Mouse (Mus musculus) kidney, embryonic 14.5 days (tissue): ENCODE measurements at regions not wholly inside any gene's neighbourhood (a gene's known extent, or its start where the extent isn't known, plus 50 kb on each side); places are given as distances from the start of the nearest gene placed in this dataset.

Experiments
- ATAC-seq: fragments of 200-750 bp; cut with Nextera tagmentation; 2 replicates; pipeline ENCODE4 v1.8.0; 2017; ENCODE audit warnings: moderate number of reproducible peaks, mild to moderate bottlenecking, moderate TSS enrichment, moderate library complexity; ENCODE audit not compliant: low FRiP score, low TSS enrichment
- H3K27ac ChIP-seq: fragments of 300-500 bp; sonication (generic); 2 replicates; pipeline ENCODE4 v1.5.1; 2014; ENCODE audit warnings: low read depth, mild to moderate bottlenecking, low read length, moderate library complexity, mixed read lengths
- H3K27me3 ChIP-seq: fragments of 300-500 bp; sonication (generic); 2 replicates; pipeline ENCODE4 v1.6.1; 2014; ENCODE audit warnings: mild to moderate bottlenecking, low read length; ENCODE audit not compliant: control insufficient read depth, insufficient read depth
- H3K36me3 ChIP-seq: fragments of 300-500 bp; sonication (generic); 2 replicates; pipeline ENCODE4 v1.6.1; 2014; ENCODE audit warnings: low read length, mixed read lengths; ENCODE audit not compliant: control insufficient read depth, insufficient read depth
- H3K4me1 ChIP-seq: fragments of 300-500 bp; sonication (generic); 2 replicates; pipeline ENCODE4 v1.6.1; 2014; ENCODE audit warnings: low read length, mixed read lengths; ENCODE audit not compliant: control insufficient read depth, insufficient read depth
- H3K4me2 ChIP-seq: fragments of 300-500 bp; sonication (generic); replicated peaks from 2 replicates; pipeline ENCODE4 v1.6.1; 2014; ENCODE audit warnings: low read depth, mild to moderate bottlenecking, low read length
- H3K4me3 ChIP-seq: fragments of 300-500 bp; sonication (generic); 2 replicates; pipeline ENCODE4 v1.5.1; 2014; ENCODE audit warnings: mild to moderate bottlenecking, low read length
- H3K9ac ChIP-seq: fragments of 300-500 bp; sonication (generic); 2 replicates; pipeline ENCODE4 v1.6.1; 2014; ENCODE audit warnings: low read depth, mild to moderate bottlenecking, low read length, moderate library complexity
- H3K9me3 ChIP-seq: fragments of 300-500 bp; sonication (generic); 2 replicates; pipeline ENCODE4 v1.6.1; 2016; ENCODE audit warnings: low read length; ENCODE audit not compliant: control insufficient read depth
- WGBS: fragments of 180-500 bp; shearing (Covaris S2); extraction: QIAGEN DNeasy Blood & Tissue Kit; methylation state at CpG from one replicate; pipeline ENCODE4 v1.1.7; 2014; 5-methylcytosine and 5-hydroxymethylcytosine counted together

DNA sequence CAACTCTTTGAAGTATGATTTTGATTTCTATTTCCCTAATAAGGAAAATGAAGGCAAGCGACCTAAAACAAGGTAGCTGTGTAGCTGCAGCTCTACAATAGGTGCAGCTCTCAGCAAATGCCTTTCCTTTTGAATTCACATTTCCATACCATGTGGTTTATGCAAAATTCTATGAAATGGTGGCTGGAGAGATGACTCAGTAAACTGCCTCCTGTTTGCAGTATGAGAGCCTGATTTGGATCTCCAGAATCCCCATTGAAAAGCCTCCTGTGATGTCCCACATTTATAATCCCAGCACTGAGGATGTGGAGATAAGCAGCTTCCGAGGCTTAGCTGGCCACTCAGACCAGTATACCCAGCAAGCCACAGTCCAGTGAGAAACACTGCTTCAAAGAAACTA lies 59.6 kb downstream of the Npy1r start:
- no peak overlapping the region for H3K4me2 ChIP-seq
- no peak for ATAC-seq
- no peaks in the 10 kb centered on the region for H3K4me1 ChIP-seq
- H3K27ac ChIP-seq, result no peak overlapping the region
- no peaks in the 10 kb centered on the region for H3K27me3 ChIP-seq
- H3K36me3 ChIP-seq, result no peaks in the 10 kb centered on the region
- H3K9ac ChIP-seq, result no peak overlapping the region
- 86% methylated on average over 2 of the region's 2 CpGs for WGBS
- H3K4me3 ChIP-seq, result no peak overlapping the region
- no peaks in the 10 kb centered on the region for H3K9me3 ChIP-seq

DNA sequence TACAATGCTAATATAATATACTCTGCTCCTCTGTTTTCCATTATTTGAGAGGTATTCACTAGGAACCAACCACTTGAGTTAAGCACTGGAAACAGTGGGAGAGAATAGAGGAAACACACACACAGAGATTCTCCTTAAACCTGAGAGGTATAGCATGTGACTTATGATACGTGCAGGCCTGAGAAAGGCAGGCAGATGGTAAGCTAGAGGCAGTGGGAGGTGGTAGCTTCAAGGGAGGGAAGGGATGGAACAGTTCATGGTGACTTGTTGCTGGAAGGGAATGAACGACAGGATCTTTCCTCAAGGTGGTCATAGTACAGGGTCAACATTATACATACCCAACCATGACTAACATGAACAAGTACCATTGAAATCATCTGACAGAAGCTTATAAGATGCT lies 60.8 kb downstream of the Npy1r start:
- no peak for ATAC-seq
- H3K4me2 ChIP-seq, result no peak overlapping the region
- no peak overlapping the region for H3K27ac ChIP-seq
- no peaks in the 10 kb centered on the region for H3K36me3 ChIP-seq
- no peaks in the 10 kb centered on the region for H3K4me1 ChIP-seq
- no peak overlapping the region for H3K4me3 ChIP-seq
- H3K9me3 ChIP-seq, result no peaks in the 10 kb centered on the region
- H3K27me3 ChIP-seq, result no peaks in the 10 kb centered on the region
- WGBS, result 90% methylated on average over 2 of the region's 2 CpGs
- H3K9ac ChIP-seq, result no peak overlapping the region

DNA sequence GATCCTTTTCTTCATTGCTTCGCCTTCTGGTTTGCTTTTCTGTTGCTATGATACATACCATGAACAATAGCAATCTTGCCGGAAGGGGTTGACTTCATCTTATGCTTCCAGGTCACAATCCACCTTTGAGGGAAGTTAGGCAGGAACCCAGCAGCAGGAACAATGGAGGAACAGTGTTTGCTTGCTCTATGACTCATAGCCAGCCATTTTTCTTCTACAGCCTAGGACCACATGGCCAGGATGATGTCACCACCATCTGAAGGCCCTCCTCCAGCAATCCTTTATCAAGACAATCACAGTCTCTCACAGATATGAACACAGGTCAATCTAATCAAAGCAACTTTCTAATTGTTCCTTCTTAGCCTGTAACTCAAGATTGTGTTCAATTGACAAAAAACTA lies 61.5 kb downstream of the Npy1r start:
- no peak overlapping the region for H3K27ac ChIP-seq
- H3K4me2 ChIP-seq, result no peak overlapping the region
- H3K9ac ChIP-seq, result no peak overlapping the region
- H3K4me1 ChIP-seq, result no peaks in the 10 kb centered on the region
- no peaks in the 10 kb centered on the region for H3K36me3 ChIP-seq
- no peaks in the 10 kb centered on the region for H3K9me3 ChIP-seq
- WGBS, result 92% methylated on average over 2 of the region's 2 CpGs
- no peaks in the 10 kb centered on the region for H3K27me3 ChIP-seq
- H3K4me3 ChIP-seq, result no peak overlapping the region
- ATAC-seq, result no peak

DNA sequence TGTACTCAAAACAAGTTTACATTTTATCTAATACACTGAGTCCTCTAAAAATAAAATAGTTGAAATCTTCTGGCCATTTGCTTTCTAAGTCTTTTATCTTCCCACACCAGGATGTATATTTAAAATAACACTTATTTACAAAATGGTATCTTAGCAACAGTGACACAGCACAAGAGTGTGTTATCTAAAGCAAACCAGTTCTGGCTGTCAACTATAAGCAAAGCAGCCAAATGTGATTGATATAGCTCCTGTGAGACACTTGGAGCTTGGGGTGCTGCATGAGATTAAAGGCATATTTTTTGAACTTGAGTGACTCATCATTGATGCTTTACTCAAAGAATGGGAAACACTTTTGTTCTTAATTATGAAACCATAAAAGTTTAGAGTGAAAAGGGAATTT lies 62.7 kb downstream of the Npy1r start:
- no peak for ATAC-seq
- H3K4me1 ChIP-seq, result no peaks in the 10 kb centered on the region

DNA sequence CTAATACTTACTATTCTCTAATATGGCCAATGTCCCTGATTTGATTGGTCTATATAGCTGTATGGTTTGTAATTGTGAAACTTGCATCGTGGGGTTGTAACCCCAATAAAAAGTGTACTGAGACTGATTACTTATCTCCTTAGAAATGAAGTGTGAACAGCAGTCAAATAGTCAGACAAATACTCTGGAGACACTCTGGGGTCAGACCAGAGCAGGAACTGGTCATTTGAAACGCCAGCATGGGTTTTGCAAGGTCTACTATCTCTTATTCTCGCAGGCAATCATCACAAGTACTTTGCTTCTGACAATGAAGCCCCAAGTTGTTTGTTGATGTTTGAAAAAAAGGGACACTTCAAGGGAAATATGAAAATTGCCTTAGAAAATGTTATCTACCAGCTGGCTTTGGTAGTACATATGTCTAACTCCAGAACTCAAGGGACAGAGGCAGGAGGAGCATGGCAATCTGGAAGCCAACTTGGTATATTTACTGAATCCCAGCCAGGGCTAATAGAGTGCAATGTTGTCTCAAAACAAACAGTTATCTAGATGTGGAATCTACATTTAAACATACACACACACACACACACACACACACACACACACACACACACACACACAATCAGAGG lies 64.1 kb downstream of the Npy1r start:
- no peak overlapping the region for H3K4me2 ChIP-seq
- H3K27ac ChIP-seq, result no peak overlapping the region
- H3K9me3 ChIP-seq, result no peaks in the 10 kb centered on the region
- H3K27me3 ChIP-seq, result no peaks in the 10 kb centered on the region
- no peaks in the 10 kb centered on the region for H3K4me1 ChIP-seq
- ATAC-seq, result no peak
- H3K36me3 ChIP-seq, result no peaks in the 10 kb centered on the region
- no peak overlapping the region for H3K9ac ChIP-seq
- no peak overlapping the region for H3K4me3 ChIP-seq
- 67% methylated on average over 3 of the region's 3 CpGs for WGBS

More for the DNA sequence above, 62.7 kb downstream of the Npy1r start:
- H3K4me3 ChIP-seq, result no peak overlapping the region
- H3K9ac ChIP-seq, result no peak overlapping the region
- no peaks in the 10 kb centered on the region for H3K36me3 ChIP-seq
- no peaks in the 10 kb centered on the region for H3K9me3 ChIP-seq
- H3K27ac ChIP-seq, result no peak overlapping the region
- H3K27me3 ChIP-seq, result no peaks in the 10 kb centered on the region
- H3K4me2 ChIP-seq, result no peak overlapping the region

DNA sequence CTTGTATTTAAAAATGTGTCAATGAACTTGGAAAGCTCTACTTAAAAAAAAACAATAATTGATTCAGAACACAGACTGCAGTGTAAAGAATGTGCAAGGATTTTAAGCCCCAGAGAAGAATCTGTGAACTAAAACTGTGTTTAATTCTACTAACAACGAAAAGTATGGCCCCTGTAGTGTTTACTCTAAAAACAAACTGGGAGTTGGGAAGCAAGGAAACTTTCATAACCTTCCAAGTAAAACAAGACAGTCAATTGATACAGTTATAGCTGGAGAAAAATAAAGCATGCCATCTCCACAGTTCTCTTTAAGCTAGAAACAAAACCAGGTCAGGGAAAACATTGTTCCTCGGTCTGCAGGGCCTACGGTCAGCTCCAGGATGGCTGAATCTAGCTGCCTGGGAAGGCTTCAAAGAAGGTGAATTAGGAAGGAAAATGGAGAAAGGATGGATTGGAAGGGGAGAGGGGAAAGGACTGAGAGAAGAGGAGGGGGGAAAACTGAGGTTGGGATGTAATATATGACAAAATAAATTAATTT lies 68.1 kb downstream of the Npy1r start:
- no peaks in the 10 kb centered on the region for H3K36me3 ChIP-seq
- H3K4me3 ChIP-seq, result no peak overlapping the region
- H3K4me2 ChIP-seq, result no peak overlapping the region
- WGBS, result 16% methylated on average over 3 of the region's 3 CpGs
- peak; percentile 55 for ATAC-seq
- no peak overlapping the region for H3K27ac ChIP-seq
- no peak overlapping the region for H3K9ac ChIP-seq
- H3K27me3 ChIP-seq, result no peaks in the 10 kb centered on the region
- H3K4me1 ChIP-seq, result no peaks in the 10 kb centered on the region
- H3K9me3 ChIP-seq, result no peaks in the 10 kb centered on the region

DNA sequence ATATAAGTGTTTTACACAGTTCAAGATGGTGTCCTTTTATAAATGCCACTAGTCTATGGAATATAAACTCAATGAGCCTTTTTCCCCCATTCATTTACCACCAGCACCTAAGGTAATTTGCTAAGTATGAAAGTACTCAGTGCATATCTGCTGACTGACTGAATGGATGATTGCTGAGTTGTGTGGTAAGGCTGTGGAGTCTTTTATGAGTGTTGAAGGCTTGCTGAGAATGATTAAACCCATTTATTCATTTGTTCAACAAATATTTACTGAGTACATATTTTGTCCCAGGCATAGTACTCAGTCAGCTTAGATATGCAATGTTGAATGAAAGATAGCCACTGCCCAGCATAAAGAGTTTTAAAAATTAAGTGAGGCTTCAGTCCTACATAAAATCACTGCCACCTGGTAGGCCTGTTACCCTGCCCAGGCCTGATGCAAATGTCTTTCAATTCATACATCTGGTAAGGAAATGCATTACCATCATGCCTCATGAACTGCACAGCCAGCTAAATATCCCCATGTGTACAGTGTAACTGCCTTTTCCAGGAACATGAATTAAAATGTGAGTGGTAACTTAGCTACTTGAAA lies 71.5 kb downstream of the Npy1r start:
- Histone ChIP-seq H3K9ac (no peak overlapping the region), H3K36me3 (no peaks in the 10 kb centered on the region), H3K4me3 (no peak overlapping the region), H3K4me2 (no peak overlapping the region), H3K27me3 (no peaks in the 10 kb centered on the region), H3K9me3 (no peaks in the 10 kb centered on the region), H3K27ac (no peak overlapping the region), H3K4me1 (no peaks in the 10 kb centered on the region)
- ATAC-seq, result no peak

DNA sequence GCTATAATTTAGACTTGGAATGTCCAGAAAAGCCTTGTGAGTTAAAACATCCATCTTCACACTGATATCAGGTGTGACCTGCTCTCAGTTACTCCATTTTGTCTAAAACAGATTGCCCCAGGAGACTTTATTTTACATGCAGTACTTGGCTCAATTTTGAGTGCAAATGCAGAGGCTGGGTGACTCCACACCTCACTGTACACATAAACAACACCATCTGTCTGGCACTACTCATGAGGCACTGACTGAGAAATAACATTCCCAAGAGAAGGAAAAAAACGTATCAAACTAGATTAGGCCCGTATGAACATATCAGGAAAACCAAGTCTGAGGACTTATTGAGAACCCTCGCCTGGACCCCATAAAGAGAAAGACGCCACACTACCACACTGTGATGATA lies 74.1 kb downstream of the Npy1r start:
- Histone ChIP-seq H3K36me3 (no peaks in the 10 kb centered on the region), H3K4me1 (no peaks in the 10 kb centered on the region), H3K27ac (no peak overlapping the region), H3K27me3 (no peaks in the 10 kb centered on the region), H3K9me3 (no peaks in the 10 kb centered on the region), H3K9ac (no peak overlapping the region), H3K4me3 (no peak overlapping the region), H3K4me2 (no peak overlapping the region)
- 93% methylated on average over 4 of the region's 4 CpGs for WGBS
- no peak for ATAC-seq

DNA sequence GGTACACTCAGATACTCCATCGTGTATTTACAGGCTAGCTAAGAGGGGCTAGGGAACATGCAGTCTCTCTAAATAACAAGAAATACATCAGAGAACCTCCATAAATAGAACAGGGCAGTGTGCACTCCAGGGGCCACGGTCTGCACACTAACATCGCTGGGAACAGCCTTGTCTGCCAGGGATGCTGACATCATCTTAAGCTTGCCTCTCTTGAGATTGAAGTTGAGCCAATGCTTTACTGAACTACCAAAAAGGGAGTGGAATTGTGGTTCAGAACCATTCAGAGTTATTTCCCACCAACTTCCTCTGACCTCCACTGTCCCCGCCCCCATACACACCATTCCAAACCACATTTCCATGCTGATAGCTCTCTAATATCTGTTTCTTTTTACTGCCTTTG lies 75.7 kb downstream of the Npy1r start:
- no peak overlapping the region for H3K27ac ChIP-seq
- H3K4me3 ChIP-seq, result no peak overlapping the region
- H3K9me3 ChIP-seq, result no peaks in the 10 kb centered on the region
- no peaks in the 10 kb centered on the region for H3K36me3 ChIP-seq
- no peak for ATAC-seq
- 81% methylated on average over 4 of the region's 4 CpGs for WGBS
- H3K4me2 ChIP-seq, result no peak overlapping the region
- H3K4me1 ChIP-seq, result no peaks in the 10 kb centered on the region
- H3K27me3 ChIP-seq, result no peaks in the 10 kb centered on the region
- no peak overlapping the region for H3K9ac ChIP-seq
